Mouse (Mus musculus) megakaryocyte, embryonic 14.5 days (primary cell): ENCODE data around the gene Hic1.

Experiments
- FLI1 ChIP-seq: IDR thresholded peaks from 2 replicates; pipeline ENCODE4 v1.6.1; 2012; ENCODE audit warnings: low read length, inconsistent platforms, mixed read lengths
- GATA1 ChIP-seq: IDR thresholded peaks from 3 replicates; pipeline ENCODE4 v1.6.1; 2012; ENCODE audit warnings: mixed read lengths, low read length, inconsistent platforms, borderline replicate concordance

- no peak for TF ChIP-seq GATA1
- TF ChIP-seq FLI1: no peak
Measured at GRCm38 (mm10) chr11:75190371-75190724, 21.0 kb upstream of the Hic1 start.
